Mouse (Mus musculus) right cerebral cortex, adult 18-20 months (tissue): Measurements from ENCODE around the gene Gcnt4.
"Not testable (repeated sequence)": the region's sequence is repeated elsewhere in the genome, so short reads cannot be mapped to it uniquely, and the experiment has no call there.

Experiments
- DNase-seq: peaks from one replicate; pipeline ENCODE4 v3.0.0; 2022; ENCODE audit warnings: mixed read lengths

The Gcnt4 gene

GRCm38 (mm10) chr13:96923999-96924961 lies at the start of gene Gcnt4:
Gene Gcnt4, plus strand, starts transcription at chr13:96924689.
- peak; percentile 65 for DNase-seq

GRCm38 (mm10) chr13:96878220-96879057 lies 46.0 kb upstream of the Gcnt4 start:
- peak; percentile 57 for DNase-seq

GRCm38 (mm10) chr13:96884534-96884933 lies 40.0 kb upstream of the Gcnt4 start:
- DNase-seq = no peak

GRCm38 (mm10) chr13:96889985-96890384 lies 34.5 kb upstream of the Gcnt4 start:
- DNase-seq = no peak

GRCm38 (mm10) chr13:96895144-96895543 lies 29.3 kb upstream of the Gcnt4 start:
- no peak for DNase-seq

- no peak for DNase-seq
Observed at GRCm38 (mm10) chr13:96906717-96907116, 17.8 kb upstream of the Gcnt4 start.

GRCm38 (mm10) chr13:96911202-96911601 lies 13.3 kb upstream of the Gcnt4 start:
- no peak for DNase-seq

- DNase-seq = not testable (repeated sequence)
Observed at GRCm38 (mm10) chr13:96923134-96923533, 1.4 kb upstream of the Gcnt4 start.

- no peak for DNase-seq
Observed at GRCm38 (mm10) chr13:96924985-96925745, 676 bp downstream of the Gcnt4 start.

- no peak for DNase-seq
Observed at GRCm38 (mm10) chr13:96925991-96926725, 1.7 kb downstream of the Gcnt4 start.

GRCm38 (mm10) chr13:96927781-96928180 lies 3.3 kb downstream of the Gcnt4 start:
- no peak for DNase-seq

GRCm38 (mm10) chr13:96928432-96929039 lies 4.0 kb downstream of the Gcnt4 start:
- no peak for DNase-seq

- DNase-seq = peak; percentile 87
Observed at GRCm38 (mm10) chr13:96932745-96933144, 8.3 kb downstream of the Gcnt4 start.

- DNase-seq = no peak
Observed at GRCm38 (mm10) chr13:96933367-96933766, 8.9 kb downstream of the Gcnt4 start.

- no peak for DNase-seq
Observed at GRCm38 (mm10) chr13:96936173-96936777, 11.8 kb downstream of the Gcnt4 start.

- DNase-seq = no peak
Observed at GRCm38 (mm10) chr13:96937059-96937558, 12.6 kb downstream of the Gcnt4 start.

- DNase-seq = no peak
Observed at GRCm38 (mm10) chr13:96939680-96940079, 15.2 kb downstream of the Gcnt4 start.

- not testable (repeated sequence) for DNase-seq
Observed at GRCm38 (mm10) chr13:96941481-96941880, 17.0 kb downstream of the Gcnt4 start.

- no peak for DNase-seq
Observed at GRCm38 (mm10) chr13:96943571-96943970, 19.1 kb downstream of the Gcnt4 start.

- DNase-seq = no peak
Observed at GRCm38 (mm10) chr13:96945748-96946147, 21.3 kb downstream of the Gcnt4 start.

- no peak for DNase-seq
Observed at GRCm38 (mm10) chr13:96947722-96948121, 23.2 kb downstream of the Gcnt4 start.
